ENCODE assay signal across 16 mouse cellular contexts in the genomic region with DNA sequence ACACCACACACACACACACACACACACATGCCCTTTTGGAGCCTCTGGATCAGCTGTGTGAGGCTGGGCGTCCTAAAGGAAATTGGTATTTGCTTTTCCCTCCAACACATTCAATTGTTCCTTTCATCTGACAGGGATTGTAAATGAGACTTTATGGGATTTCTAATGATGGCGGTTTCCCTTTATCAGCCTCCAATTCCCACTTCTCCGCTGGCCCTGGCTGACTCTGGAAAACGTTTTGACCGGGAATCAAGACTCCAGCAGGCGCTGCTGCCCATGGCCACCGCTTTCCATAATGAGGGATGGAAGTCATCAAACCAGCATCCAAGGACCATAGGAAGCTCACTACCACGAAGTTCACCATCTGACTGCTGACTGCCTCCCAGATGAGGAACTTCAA.
"Had no signal": no experiment of that assay in that cellular context is flagged by ENCODE, and none has a peak within 500 bp of the region (broad histone marks: within the 10 kb centered on the region; RNA-seq: fewer than 3 reads in every experiment).

No protein-coding gene starts in this region.

- DNase-seq: retina, postnatal 1 day; right cerebral cortex, adult 18-20 months; right cerebral cortex, postnatal 14 days; right cerebral cortex, postnatal 25 days; right cerebral cortex, postnatal 4 days; spleen, adult 18-20 months; thymus, adult 18-20 months; thymus, adult 2 months; thymus, postnatal 14 days; thymus, postnatal 25 days; thymus, postnatal 36 days; thymus, postnatal 4 days had no signal

- H3K4me3 ChIP-seq: neural tube, embryonic 13.5 days; neural tube, embryonic 15.5 days; stomach, embryonic 15.5 days had no signal

- H3K4me2 ChIP-seq: neural tube, embryonic 13.5 days; neural tube, embryonic 15.5 days; stomach, embryonic 15.5 days had no signal

- H3K36me3 ChIP-seq: neural tube, embryonic 13.5 days; neural tube, embryonic 15.5 days; stomach, embryonic 15.5 days had no signal

- H3K27ac ChIP-seq: neural tube, embryonic 13.5 days; neural tube, embryonic 15.5 days; stomach, embryonic 15.5 days; stomach, postnatal 0 days had no signal

- H3K9ac ChIP-seq: neural tube, embryonic 13.5 days; neural tube, embryonic 15.5 days; stomach, embryonic 15.5 days had no signal

- H3K9me3 ChIP-seq: neural tube, embryonic 13.5 days; neural tube, embryonic 15.5 days; stomach, embryonic 15.5 days had no signal
